Mouse (Mus musculus) forebrain, embryonic 16.5 days (tissue): ENCODE measurements at regions not wholly inside any gene's neighbourhood (a gene's known extent, or its start where the extent isn't known, plus 50 kb on each side); places are given as distances from the start of the nearest gene placed in this dataset.

Experiments used
- ATAC-seq: fragments of 200-750 bp; cut with Nextera tagmentation; 2 replicates; pipeline ENCODE4 v1.8.0; 2017; ENCODE audit warnings: mild to moderate bottlenecking, moderate library complexity
- H3K27ac ChIP-seq: fragments of 300-500 bp; sonication (generic); 2 replicates; pipeline ENCODE4 v1.5.1; 2014; ENCODE audit warnings: low read length, control low read depth
- H3K27me3 ChIP-seq: fragments of 300-500 bp; sonication (generic); replicated peaks from 2 replicates; pipeline ENCODE4 v1.6.1; 2014; ENCODE audit warnings: low read length; ENCODE audit not compliant: control insufficient read depth, insufficient read depth
- H3K36me3 ChIP-seq: fragments of 300-500 bp; sonication (generic); 2 replicates; pipeline ENCODE4 v1.6.1; 2014; ENCODE audit not compliant: control insufficient read depth, insufficient read depth
- H3K4me1 ChIP-seq: fragments of 300-500 bp; sonication (generic); replicated peaks from 2 replicates; pipeline ENCODE4 v1.6.1; 2014; ENCODE audit warnings: low read length; ENCODE audit not compliant: control insufficient read depth, insufficient read depth
- H3K4me2 ChIP-seq: fragments of 300-500 bp; sonication (generic); 2 replicates; pipeline ENCODE4 v1.6.1; 2014; ENCODE audit warnings: mild to moderate bottlenecking, low read length, control low read depth
- H3K4me3 ChIP-seq: fragments of 300-500 bp; sonication (generic); replicated peaks from 2 replicates; pipeline ENCODE4 v1.5.1; 2014; ENCODE audit warnings: mild to moderate bottlenecking, low read length, control low read depth
- H3K9ac ChIP-seq: fragments of 300-500 bp; sonication (generic); replicated peaks from 2 replicates; pipeline ENCODE4 v1.6.1; 2014; ENCODE audit warnings: low read depth, low read length, control low read depth
- H3K9me3 ChIP-seq: fragments of 300-500 bp; sonication (generic); 2 replicates; pipeline ENCODE4 v1.6.1; 2016; ENCODE audit warnings: low read length; ENCODE audit not compliant: control insufficient read depth
- WGBS: fragments of 180-500 bp; shearing (Covaris S2); extraction: QIAGEN DNeasy Blood & Tissue Kit; methylation state at CpG from one replicate; pipeline ENCODE4 v1.1.7; 2014; 5-methylcytosine and 5-hydroxymethylcytosine counted together

DNA sequence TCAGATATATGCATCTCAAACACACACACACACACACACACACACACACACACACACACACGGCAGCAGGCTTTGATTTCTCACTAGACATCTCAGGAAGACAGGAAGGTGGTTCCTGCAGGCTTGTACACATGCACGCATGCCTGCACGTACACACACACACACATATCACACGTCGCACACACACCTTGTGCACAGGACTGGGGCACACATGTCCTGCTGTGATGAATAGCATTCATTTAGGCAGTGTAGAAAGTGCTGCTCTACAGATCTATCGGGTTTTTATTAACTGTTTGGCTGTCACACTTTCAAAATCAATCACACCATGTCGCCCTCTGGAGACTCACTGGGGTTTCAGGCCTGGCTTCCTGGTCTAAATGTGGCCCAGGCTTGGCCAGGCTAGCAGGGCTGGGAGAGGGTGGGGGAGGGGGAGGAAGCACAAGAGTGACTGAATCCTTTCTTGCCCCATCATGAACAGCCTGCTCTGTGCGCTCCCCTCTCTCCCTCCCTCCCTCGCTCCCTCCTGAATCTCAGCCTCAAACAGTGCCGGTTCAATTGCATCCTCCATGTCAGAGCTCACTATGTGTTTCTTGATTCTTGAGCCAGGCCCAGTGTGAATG lies 236.8 kb upstream of the Tle3 start:
- 0 out of 2 replicates have a peak, but pooled peaks have one; percentile 49 for ATAC-seq

DNA sequence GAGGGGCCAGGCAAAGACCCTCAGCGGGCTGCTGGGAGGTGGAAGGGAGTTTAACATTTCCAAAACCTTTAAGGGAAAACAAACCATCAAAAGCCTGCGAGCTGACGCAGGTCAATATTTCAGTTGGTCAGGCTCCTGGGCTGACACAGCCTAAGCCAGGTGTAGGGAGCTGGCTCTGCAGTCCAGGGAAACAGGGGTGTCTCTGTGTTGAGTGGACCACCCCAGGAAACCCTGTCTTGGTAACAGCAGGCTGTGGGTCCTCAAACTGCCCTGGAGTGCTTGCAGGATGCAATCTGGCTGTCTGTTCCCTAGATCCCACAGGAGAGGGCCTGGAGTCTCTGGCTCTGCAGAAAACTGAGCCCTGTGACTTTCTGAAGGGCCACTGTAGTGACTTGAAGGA lies 236.2 kb upstream of the Tle3 start:
- Histone ChIP-seq H3K4me3 (no peak overlapping the region), H3K36me3 (no peaks in the 10 kb centered on the region), H3K9ac (no peak overlapping the region), H3K9me3 (no peaks in the 10 kb centered on the region), H3K27ac (no peak overlapping the region), H3K27me3 (no peaks in the 10 kb centered on the region), H3K4me2 (no peak overlapping the region), H3K4me1 (no peaks in the 10 kb centered on the region)
- WGBS = 54% methylated on average over 3 of the region's 3 CpGs
- ATAC-seq = no peak

More for the DNA sequence above, 236.8 kb upstream of the Tle3 start:
- Histone ChIP-seq H3K4me3 (no peak overlapping the region), H3K27me3 (no peaks in the 10 kb centered on the region), H3K4me2 (no peak overlapping the region), H3K9me3 (no peaks in the 10 kb centered on the region), H3K4me1 (no peaks in the 10 kb centered on the region), H3K9ac (no peak overlapping the region), H3K36me3 (no peaks in the 10 kb centered on the region), H3K27ac (no peak overlapping the region)
- 42% methylated on average over 10 of the region's 10 CpGs for WGBS

DNA sequence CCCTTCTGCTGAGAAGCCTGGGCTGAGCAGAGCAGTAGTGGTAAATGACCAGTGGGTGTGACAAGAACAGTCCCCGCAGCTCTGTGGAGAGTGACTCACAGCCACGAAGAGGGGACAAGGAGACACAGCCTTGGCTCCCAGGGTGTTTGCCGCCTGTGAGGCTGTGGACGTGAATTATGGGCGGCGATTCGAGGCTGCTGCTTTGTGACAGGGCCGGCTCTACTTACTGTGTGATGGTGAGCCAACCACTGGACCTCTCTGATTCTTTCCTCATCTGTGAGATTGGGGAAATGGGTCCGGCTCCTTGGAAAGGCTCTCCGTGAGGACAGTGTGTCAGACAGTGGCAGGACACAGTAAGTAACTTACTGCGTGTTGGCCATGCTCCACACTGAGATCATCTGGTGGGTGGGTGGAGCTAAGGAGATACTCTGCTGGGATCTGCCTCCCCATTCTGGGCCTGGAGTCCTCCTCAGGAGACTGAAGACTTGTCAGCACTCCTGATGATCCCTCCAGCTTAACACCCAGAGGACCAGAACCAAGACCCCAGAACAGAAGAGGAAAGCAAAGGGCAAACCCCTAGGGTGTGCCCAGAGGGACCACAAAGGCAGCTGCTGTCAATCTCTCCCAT lies 233.3 kb upstream of the Tle3 start:
- no peak for ATAC-seq
- Histone ChIP-seq H3K36me3 (no peaks in the 10 kb centered on the region), H3K4me2 (no peak overlapping the region), H3K4me1 (0 out of 2 replicates have a peak, but pooled peaks cover 6% of the 10 kb centered on the region), H3K9ac (no peak overlapping the region), H3K27me3 (peaks cover 2% of the 10 kb centered on the region; the same call in 1 of the 2 replicates), H3K9me3 (no peaks in the 10 kb centered on the region), H3K4me3 (no peak overlapping the region), H3K27ac (no peak overlapping the region)
- WGBS = 83% methylated on average over 11 of the region's 11 CpGs

DNA sequence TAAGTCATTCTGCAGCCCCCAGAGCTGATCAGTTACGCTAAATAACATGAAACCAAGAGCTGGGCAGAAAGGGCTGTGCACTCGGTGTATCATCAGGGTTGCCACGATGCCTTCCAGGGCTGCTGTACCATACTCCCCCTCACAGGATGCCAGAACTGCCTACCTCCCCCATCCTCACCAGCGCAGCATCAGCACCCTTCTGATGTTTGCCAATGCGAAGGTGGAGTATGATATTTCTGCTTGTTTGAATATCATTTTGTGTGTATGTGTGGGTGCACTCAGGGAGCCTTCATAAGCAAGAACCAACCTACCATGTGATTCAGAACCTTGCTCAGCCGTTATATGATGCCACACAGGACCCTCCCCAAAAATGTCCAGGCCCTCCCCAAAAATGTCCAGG lies 229.1 kb upstream of the Tle3 start:
- WGBS = 93% methylated on average over 6 of the region's 6 CpGs
- H3K4me3 ChIP-seq = no peak overlapping the region
- H3K4me1 ChIP-seq = peaks cover 16% of the 10 kb centered on the region
- H3K4me2 ChIP-seq = no peak overlapping the region
- no peak overlapping the region for H3K27ac ChIP-seq
- no peak for ATAC-seq
- no peaks in the 10 kb centered on the region for H3K36me3 ChIP-seq
- H3K27me3 ChIP-seq = peaks cover 8% of the 10 kb centered on the region; the same call in 1 of the 2 replicates
- H3K9ac ChIP-seq = no peak overlapping the region
- H3K9me3 ChIP-seq = no peaks in the 10 kb centered on the region

DNA sequence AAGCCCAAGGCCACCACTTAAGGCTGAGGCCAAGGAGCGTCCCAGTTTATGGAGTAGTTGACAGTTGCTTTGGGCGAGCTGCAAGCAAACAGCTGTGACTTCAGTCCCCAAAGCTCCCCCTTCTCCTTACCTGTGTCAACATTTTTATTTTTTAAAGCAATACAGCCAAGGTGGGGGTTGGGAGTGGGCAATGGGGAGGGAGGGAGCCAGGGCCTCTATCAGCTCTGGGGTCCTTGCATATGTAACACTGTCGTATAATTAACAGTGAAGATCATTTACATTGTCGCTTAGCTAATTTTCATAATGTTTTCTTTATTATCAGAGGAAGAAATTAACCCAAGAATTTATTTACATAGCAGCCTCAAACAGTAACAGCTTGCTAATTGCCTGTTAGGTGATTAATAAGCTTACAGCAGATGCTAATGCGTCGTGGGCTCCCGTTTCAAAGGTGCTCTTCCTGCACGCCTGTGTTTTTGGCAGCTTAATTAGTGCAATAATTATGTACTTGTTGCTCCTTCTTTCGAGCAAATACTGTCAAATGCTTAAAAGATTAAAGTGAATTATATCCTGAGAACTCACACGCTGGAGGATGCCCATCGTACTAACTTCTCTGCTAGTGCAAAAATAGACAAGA lies 227.4 kb upstream of the Tle3 start:
- Histone ChIP-seq H3K9me3 (no peaks in the 10 kb centered on the region), H3K27ac (no peak overlapping the region), H3K9ac (no peak overlapping the region), H3K4me3 (no peak overlapping the region), H3K4me2 (no peak overlapping the region), H3K27me3 (peaks cover 8% of the 10 kb centered on the region; the same call in 1 of the 2 replicates), H3K4me1 (peaks cover 16% of the 10 kb centered on the region), H3K36me3 (no peaks in the 10 kb centered on the region)
- 18% methylated on average over 11 of the region's 11 CpGs for WGBS
- peak; percentile 50; the same call in 1 of the 2 replicates for ATAC-seq

DNA sequence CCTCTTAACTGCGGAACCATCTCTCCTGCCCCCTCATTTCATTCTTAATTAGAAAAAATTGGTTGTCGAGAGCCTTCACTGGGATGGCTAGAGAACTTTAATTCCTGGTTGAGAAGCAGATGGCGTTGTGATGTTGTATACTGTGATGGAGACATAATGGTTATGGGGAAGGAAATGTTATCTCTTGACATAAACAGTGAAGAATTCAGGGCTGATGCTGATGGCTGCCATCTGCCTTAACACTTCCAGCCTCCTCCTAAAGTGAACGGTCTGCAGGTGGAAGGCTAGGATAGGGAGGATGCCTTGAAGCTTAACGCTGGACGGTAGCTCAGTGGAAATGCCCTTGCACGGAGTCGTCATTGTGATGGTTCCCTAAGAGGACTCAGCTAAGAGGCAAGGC lies 226.4 kb upstream of the Tle3 start:
- H3K27ac ChIP-seq = no peak overlapping the region
- H3K9ac ChIP-seq = no peak overlapping the region
- ATAC-seq = no peak
- H3K36me3 ChIP-seq = no peaks in the 10 kb centered on the region
- H3K27me3 ChIP-seq = peaks cover 10% of the 10 kb centered on the region
- no peak overlapping the region for H3K4me3 ChIP-seq
- no peak overlapping the region for H3K4me2 ChIP-seq
- WGBS = 85% methylated on average over 8 of the region's 8 CpGs
- peaks cover 16% of the 10 kb centered on the region for H3K4me1 ChIP-seq
- H3K9me3 ChIP-seq = no peaks in the 10 kb centered on the region

DNA sequence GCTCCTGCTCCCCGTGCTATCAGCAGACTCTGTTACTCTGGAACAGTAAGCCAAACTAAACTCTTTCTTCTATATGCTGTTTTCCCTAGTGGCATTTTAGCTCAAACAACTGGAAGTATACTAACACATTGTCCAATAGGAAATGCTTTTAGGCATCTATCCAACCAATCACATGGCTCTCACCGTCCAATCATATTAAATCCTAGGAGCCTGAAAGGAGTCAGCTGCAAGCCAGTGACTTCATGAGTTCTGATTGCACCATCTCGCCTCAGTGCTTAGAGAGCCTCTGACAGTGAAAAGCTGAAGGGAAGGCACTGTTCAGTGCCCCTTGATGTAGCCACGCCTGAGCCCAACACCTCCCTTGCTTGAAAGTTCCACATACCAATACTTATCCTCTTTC lies 221.0 kb upstream of the Tle3 start:
- no peaks in the 10 kb centered on the region for H3K36me3 ChIP-seq
- WGBS = 87% methylated on average over 4 of the region's 4 CpGs
- ATAC-seq = no peak

DNA sequence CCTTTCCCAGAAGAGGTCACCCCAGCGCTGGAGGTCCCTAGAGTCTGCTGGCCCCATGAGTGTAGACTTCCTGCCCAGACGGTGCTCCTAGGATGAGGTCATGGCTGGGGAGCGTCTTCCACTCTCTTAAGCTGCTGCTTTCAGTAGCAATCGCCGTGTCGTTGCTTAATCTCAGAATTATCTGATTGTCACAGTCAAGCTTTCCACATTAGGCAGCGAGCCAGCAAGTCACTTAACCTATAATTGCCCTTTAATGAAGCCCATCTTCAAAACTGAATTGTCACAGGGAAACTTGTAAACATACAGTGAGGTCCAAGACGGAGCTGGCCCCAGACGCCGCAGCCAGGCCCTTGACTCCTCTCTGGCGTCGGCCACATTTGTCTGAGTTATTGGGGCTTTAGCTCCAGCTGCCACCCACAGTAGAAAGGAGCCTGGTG lies 220.2 kb upstream of the Tle3 start:
- Histone ChIP-seq H3K4me3 (no peak overlapping the region), H3K27ac (no peak overlapping the region), H3K36me3 (no peaks in the 10 kb centered on the region), H3K9ac (no peak overlapping the region), H3K9me3 (no peaks in the 10 kb centered on the region), H3K4me1 (peaks cover 9% of the 10 kb centered on the region), H3K4me2 (no peak overlapping the region), H3K27me3 (peaks cover 9% of the 10 kb centered on the region)
- WGBS = 38% methylated on average over 12 of the region's 12 CpGs
- ATAC-seq = no peak

More for the DNA sequence above, 221.0 kb upstream of the Tle3 start:
- H3K4me3 ChIP-seq = no peak overlapping the region
- H3K27me3 ChIP-seq = peaks cover 11% of the 10 kb centered on the region
- H3K9ac ChIP-seq = no peak overlapping the region
- no peak overlapping the region for H3K27ac ChIP-seq
- no peaks in the 10 kb centered on the region for H3K9me3 ChIP-seq
- no peak overlapping the region for H3K4me2 ChIP-seq
- H3K4me1 ChIP-seq = peaks cover 9% of the 10 kb centered on the region

DNA sequence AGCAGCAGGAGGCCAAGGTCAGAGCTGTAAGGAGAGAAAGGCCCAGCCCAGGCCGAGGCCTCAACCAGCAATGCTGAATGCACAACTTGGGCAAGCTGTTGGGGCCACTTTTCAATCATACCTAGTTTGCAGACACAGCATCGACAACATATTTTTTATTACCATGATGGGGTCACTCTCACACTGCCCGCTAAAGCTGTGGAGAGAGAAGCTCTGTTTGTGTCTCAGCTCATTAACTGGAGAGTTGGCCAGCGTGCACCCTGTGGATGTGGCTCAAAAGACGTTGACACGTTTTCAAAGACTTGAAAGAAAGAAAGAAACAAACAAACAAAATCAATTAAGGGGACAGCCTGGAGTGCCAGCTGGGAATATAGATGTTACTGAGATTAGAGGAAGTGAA lies 217.4 kb upstream of the Tle3 start:
- Histone ChIP-seq H3K4me2 (no peak overlapping the region), H3K9ac (no peak overlapping the region), H3K27ac (no peak overlapping the region), H3K9me3 (no peaks in the 10 kb centered on the region), H3K27me3 (peaks cover 6% of the 10 kb centered on the region), H3K4me1 (peaks cover 14% of the 10 kb centered on the region), H3K36me3 (no peaks in the 10 kb centered on the region), H3K4me3 (no peak overlapping the region)
- 4% methylated on average over 6 of the region's 6 CpGs for WGBS
- no peak for ATAC-seq
